Mouse (Mus musculus) kidney, adult 18-20 months (tissue): Measurements from ENCODE around the gene Gm5460.

Source experiments
- DNase-seq: peaks from one replicate; pipeline ENCODE4 v3.0.0; 2021

The Gm5460 gene

GRCm38 (mm10) chr14:34078293-34078692 lies 61.7 kb downstream of the Gm5460 start:
- DNase-seq, result no peak

- peak; percentile 60 for DNase-seq
These were observed 63.9 kb downstream of the Gm5460 start for GRCm38 (mm10) chr14:34080321-34080997.

- no peak for DNase-seq
These were observed 69.2 kb downstream of the Gm5460 start, which contains the start of gene Anxa8 for GRCm38 (mm10) chr14:34085731-34086130. Gene Anxa8 (plus strand): TSS chr14:34085981.

GRCm38 (mm10) chr14:34086806-34087205 lies 70.2 kb downstream of the Gm5460 start:
- DNase-seq, result no peak

GRCm38 (mm10) chr14:34087856-34088398 lies 71.4 kb downstream of the Gm5460 start:
- no peak for DNase-seq

GRCm38 (mm10) chr14:34089796-34090195 lies 73.2 kb downstream of the Gm5460 start:
- no peak for DNase-seq

GRCm38 (mm10) chr14:34091475-34091874 lies 74.9 kb downstream of the Gm5460 start:
- no peak for DNase-seq

- no peak for DNase-seq
These were observed 76.3 kb downstream of the Gm5460 start for GRCm38 (mm10) chr14:34092856-34093255.

GRCm38 (mm10) chr14:34096161-34096560 lies 79.6 kb downstream of the Gm5460 start:
- DNase-seq, result no peak
